Mouse (Mus musculus): ENCODE data around the gene Il17ra. TPM values are rescaled to one million over a fixed set of nuclear protein-coding genes. Genes with fewer than 3 reads are reported as not detected.

Gene Il17ra
- polyA plus RNA-seq, 1 experiment from 2014 or later = 3.1 TPM

GRCm38 (mm10) chr6:120519647-120520046 lies 56.6 kb downstream of the Il17ra start:
- Histone ChIP-seq H3K36me3 (replicated peaks) (peaks cover 82% of the 10 kb centered on the region), H3K27ac (replicated peaks) (no peak overlapping the region), H3K27me3 (replicated peaks; ENCODE audit: low read depth, poor library complexity, severe bottlenecking) (no peaks in the 10 kb centered on the region), H3K4me3 (no peak overlapping the region), H3K9me3 (no peaks in the 10 kb centered on the region), H3K4me1 (no peaks in the 10 kb centered on the region)
- DNase-seq (ENCODE audit: low spot score) = no peak
- 87% methylated on average over 5 of the region's 5 CpGs for WGBS

GRCm38 (mm10) chr6:120524796-120525195 lies 61.7 kb downstream of the Il17ra start:
- Histone ChIP-seq H3K36me3 (replicated peaks) (peaks cover 63% of the 10 kb centered on the region), H3K27ac (replicated peaks) (no peak overlapping the region), H3K4me3 (no peak overlapping the region), H3K4me1 (peaks cover 11% of the 10 kb centered on the region), H3K27me3 (replicated peaks; ENCODE audit: low read depth, poor library complexity, severe bottlenecking) (no peaks in the 10 kb centered on the region), H3K9me3 (no peaks in the 10 kb centered on the region)
- no peak for DNase-seq (ENCODE audit: low spot score)
- WGBS = 90% methylated on average over 5 of the region's 5 CpGs

- Histone ChIP-seq H3K27ac (replicated peaks) (no peak overlapping the region), H3K4me1 (peaks cover 24% of the 10 kb centered on the region), H3K36me3 (replicated peaks) (peaks cover 26% of the 10 kb centered on the region), H3K4me3 (no peak overlapping the region), H3K9me3 (no peaks in the 10 kb centered on the region), H3K27me3 (replicated peaks; ENCODE audit: low read depth, poor library complexity, severe bottlenecking) (no peaks in the 10 kb centered on the region)
- WGBS = 82% methylated on average over 4 of the region's 4 CpGs
- no peak for DNase-seq (ENCODE audit: low spot score)
Observed at GRCm38 (mm10) chr6:120529123-120529522, 66.1 kb downstream of the Il17ra start.

- Histone ChIP-seq H3K27ac (replicated peaks) (peak within 1 kb of the TSS; percentile 93), H3K4me1 (peaks cover 24% of the 10 kb centered on the region), H3K27me3 (replicated peaks; ENCODE audit: low read depth, poor library complexity, severe bottlenecking) (no peaks in the 10 kb centered on the region), H3K4me3 (peak within 1 kb of the TSS; percentile 98), H3K36me3 (replicated peaks) (peaks cover 19% of the 10 kb centered on the region; the same call in 1 of the 2 replicates), H3K9me3 (no peaks in the 10 kb centered on the region)
- DNase-seq (ENCODE audit: low spot score) = peak; percentile 97
- WGBS = under 1% methylated on average over 75 of the region's 75 CpGs
Observed at GRCm38 (mm10) chr6:120531020-120531965, 68.2 kb downstream of the Il17ra start, which contains the start of gene Hdhd5. Hdhd5 (minus strand) TSS chr6:120531319.

- H3K9me3 ChIP-seq = no peaks in the 10 kb centered on the region
- peaks cover 24% of the 10 kb centered on the region for H3K4me1 ChIP-seq
- DNase-seq (ENCODE audit: low spot score) = no peak
- no peaks in the 10 kb centered on the region for H3K27me3 ChIP-seq (replicated peaks; ENCODE audit: low read depth, poor library complexity, severe bottlenecking)
- H3K4me3 ChIP-seq = no peak overlapping the region
- H3K36me3 ChIP-seq (replicated peaks) = peaks cover 8% of the 10 kb centered on the region; the same call in 1 of the 2 replicates
- WGBS = 82% methylated on average over 1 of the region's 1 CpGs
- no peak overlapping the region for H3K27ac ChIP-seq (replicated peaks)
Observed at GRCm38 (mm10) chr6:120532594-120532993, 69.5 kb downstream of the Il17ra start.

- Histone ChIP-seq H3K27me3 (replicated peaks; ENCODE audit: low read depth, poor library complexity, severe bottlenecking) (no peaks in the 10 kb centered on the region), H3K4me3 (no peak overlapping the region), H3K9me3 (no peaks in the 10 kb centered on the region), H3K27ac (replicated peaks) (no peak overlapping the region), H3K4me1 (peaks cover 17% of the 10 kb centered on the region), H3K36me3 (replicated peaks) (no peaks in the 10 kb centered on the region)
- DNase-seq (ENCODE audit: low spot score) = no peak
- 86% methylated on average over 2 of the region's 2 CpGs for WGBS
Observed at GRCm38 (mm10) chr6:120536337-120536736, 73.3 kb downstream of the Il17ra start.

Other genes with a start within 250 kb of the Il17ra start
- gene D330020A13Rik, start 168.9 kb upstream of the Il17ra start, polyA plus RNA-seq (2016; fragmentation: Nextera tagmentation; extraction: Ambion mirVana) = 0.21 and 0.25 TPM in 2 replicates
- gene B4galnt3, start 168.7 kb upstream of the Il17ra start, polyA plus RNA-seq (2016; fragmentation: Nextera tagmentation; extraction: Ambion mirVana) = 0.41 and 0.52 TPM in 2 replicates
- 53.5 and 55.3 TPM in 2 replicates for gene Kdm5a, start 99.1 kb upstream of the Il17ra start, polyA plus RNA-seq (2016; fragmentation: Nextera tagmentation; extraction: Ambion mirVana)
- gene Ccdc77, start 98.9 kb upstream of the Il17ra start, polyA plus RNA-seq (2016; fragmentation: Nextera tagmentation; extraction: Ambion mirVana) = 30.1 and 32.7 TPM in 2 replicates
- 0.18 and 0.25 TPM in 2 replicates for gene Tmem121b, start 30.6 kb downstream of the Il17ra start, polyA plus RNA-seq (2016; fragmentation: Nextera tagmentation; extraction: Ambion mirVana)
- gene Hdhd5, start 68.1 kb downstream of the Il17ra start, polyA plus RNA-seq (2016; fragmentation: Nextera tagmentation; extraction: Ambion mirVana) = 22.9 and 24.0 TPM in 2 replicates
- 11.1 and 14.8 TPM in 2 replicates for gene Cecr2, start 203.1 kb downstream of the Il17ra start, polyA plus RNA-seq (2016; fragmentation: Nextera tagmentation; extraction: Ambion mirVana)

Data from embryonic facial prominence, embryonic 10.5 days (tissue).